Mouse (Mus musculus): ENCODE results near the gene Cend1. TPM values are rescaled to one million over a fixed set of nuclear protein-coding genes. Genes with fewer than 3 reads are reported as not detected.

Cend1 gene
- polyA plus RNA-seq, 1 experiment = 1.3 TPM

DNA sequence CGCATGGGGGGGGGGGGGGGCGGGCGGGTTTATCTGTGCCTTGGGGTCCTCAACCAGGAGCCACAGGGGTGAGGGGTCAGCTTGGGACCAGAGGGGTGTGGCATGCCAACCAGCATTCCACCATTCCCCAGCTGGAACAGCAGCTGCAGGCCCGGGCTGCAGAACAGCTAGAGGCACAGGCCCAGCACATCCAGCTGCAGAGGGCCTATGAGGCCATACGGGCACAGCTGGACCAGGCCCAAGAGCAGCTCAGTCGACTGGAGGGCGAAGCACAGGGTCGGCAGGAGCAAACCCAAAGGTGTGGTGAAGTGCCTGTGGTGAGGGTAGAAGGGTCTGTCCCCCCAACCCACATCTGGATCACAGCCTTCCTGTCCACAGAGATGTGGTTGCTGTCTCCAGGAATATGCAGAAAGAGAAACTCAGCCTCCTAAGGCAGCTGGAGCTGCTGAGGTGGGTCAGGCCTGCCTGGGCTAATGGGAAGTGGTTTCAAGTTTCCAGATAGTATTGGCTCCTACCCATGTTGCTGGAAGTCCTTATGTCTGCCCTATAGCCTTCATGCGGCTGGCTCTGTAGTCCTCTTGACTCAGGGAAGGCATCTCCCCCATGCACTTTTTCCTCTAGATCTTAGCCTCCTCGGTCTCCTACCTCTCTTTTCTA is 36.2 kb upstream of the Cend1 start:
- DNase-seq = no peak
- Histone ChIP-seq H3K27ac (ENCODE audit: insufficient read depth, low read depth, low read length) (no peak overlapping the region), H3K4me3 (ENCODE audit: insufficient read depth, low read depth, low read length) (no peak overlapping the region), H3K27me3 (replicated peaks; ENCODE audit: control insufficient read depth, insufficient read depth, low read length) (no peaks in the 10 kb centered on the region), H3K4me1 (ENCODE audit: control insufficient read depth, insufficient read depth, low read length) (peaks cover 31% of the 10 kb centered on the region), H3K36me3 (ENCODE audit: control insufficient read depth, insufficient read depth, low read length) (no peaks in the 10 kb centered on the region)
- 54% methylated on average over 9 of the region's 10 CpGs for WGBS
- TF ChIP-seq POLR2A (IDR thresholded peaks at IDR 0.05; ENCODE audit: low read depth, low read length) (no peak), CTCF (conservative IDR thresholded peaks at IDR 0.05; ENCODE audit: insufficient read depth, insufficient read length, low read depth, low read length) (no peak)

DNA sequence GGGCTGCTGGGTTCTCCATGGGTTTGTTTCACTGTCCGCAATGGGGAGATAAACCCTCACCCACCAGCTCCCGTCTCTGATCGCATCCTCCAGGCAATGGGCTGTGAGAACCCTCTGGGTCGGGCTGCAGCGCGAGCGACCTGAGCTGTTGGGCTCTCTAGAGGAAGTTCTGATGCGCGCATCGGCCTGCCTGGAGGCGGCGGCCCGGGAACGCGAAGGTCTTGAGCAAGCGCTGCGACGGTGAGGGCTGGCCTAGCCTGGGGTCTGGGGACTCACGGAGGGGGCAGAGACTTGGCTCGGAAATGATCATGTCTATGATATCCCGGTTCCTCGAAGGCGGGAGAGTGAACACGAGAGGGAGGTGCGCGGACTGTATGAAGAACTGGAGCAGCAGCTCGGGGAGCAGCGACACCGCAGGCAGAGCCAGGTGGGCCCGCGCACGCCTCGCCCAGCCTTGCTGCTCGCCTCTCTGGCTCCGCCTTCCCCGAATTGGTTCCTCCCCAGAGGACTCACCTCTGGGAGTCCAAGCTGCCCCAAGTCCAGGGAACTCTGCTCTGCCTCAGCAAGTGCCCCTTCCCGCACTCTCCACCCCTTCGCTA is 35.4 kb upstream of the Cend1 start:
- H3K27ac ChIP-seq (ENCODE audit: insufficient read depth, low read depth, low read length) = peak overlapping the region; percentile 25; the same call in 1 of the 2 replicates
- WGBS = 36% methylated on average over 38 of the region's 38 CpGs
- peak overlapping the region; percentile 29; the same call in 1 of the 2 replicates for H3K4me3 ChIP-seq (ENCODE audit: insufficient read depth, low read depth, low read length)
- H3K36me3 ChIP-seq (ENCODE audit: control insufficient read depth, insufficient read depth, low read length) = no peaks in the 10 kb centered on the region
- peaks cover 27% of the 10 kb centered on the region for H3K4me1 ChIP-seq (ENCODE audit: control insufficient read depth, insufficient read depth, low read length)
- DNase-seq = peak; percentile 68
- H3K27me3 ChIP-seq (replicated peaks; ENCODE audit: control insufficient read depth, insufficient read depth, low read length) = no peaks in the 10 kb centered on the region
- no peak for TF ChIP-seq CTCF (conservative IDR thresholded peaks at IDR 0.05; ENCODE audit: insufficient read depth, insufficient read length, low read depth, low read length)
- TF ChIP-seq POLR2A (IDR thresholded peaks at IDR 0.05; ENCODE audit: low read depth, low read length) = no peak

DNA sequence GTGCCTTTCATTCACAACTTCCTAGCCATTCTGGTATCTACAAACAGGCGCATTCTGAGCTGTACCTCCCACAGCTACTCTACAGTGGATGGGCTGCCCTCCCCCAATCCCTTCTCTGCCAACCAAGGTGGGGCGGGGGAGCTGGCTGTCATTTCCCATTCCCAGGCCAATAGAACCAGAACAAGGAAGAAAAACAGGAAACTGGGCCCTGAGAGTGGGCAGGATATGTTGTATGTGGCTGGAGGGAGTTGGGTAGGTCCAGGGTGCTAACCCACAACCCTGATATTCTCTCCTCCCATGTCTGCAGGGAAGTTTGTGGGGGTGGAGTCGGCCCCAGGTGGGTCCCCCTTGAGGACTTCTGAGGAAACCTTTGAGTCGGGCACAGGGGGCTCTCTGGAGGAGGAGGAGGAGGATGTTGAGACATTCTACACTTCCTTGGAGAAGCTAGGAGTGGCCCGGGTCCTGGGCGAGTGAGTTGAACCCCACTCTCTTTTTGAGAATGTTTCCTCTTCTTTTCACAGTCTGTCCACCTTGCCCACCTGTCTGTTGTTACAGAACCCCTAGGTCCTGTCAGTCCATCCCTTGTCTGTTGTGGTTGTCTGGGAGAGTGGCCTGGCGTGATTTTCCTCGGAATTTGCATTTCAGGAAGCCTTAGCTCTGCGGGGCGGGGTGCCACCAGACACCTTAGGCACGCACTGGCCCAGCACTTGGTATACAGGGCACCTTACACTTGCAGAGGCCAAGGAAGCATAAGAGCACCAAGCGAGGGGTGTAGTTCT is 34.7 kb upstream of the Cend1 start:
- H3K4me3 ChIP-seq (ENCODE audit: insufficient read depth, low read depth, low read length) = peak overlapping the region; percentile 29; the same call in 1 of the 2 replicates
- TF ChIP-seq POLR2A (IDR thresholded peaks at IDR 0.05; ENCODE audit: low read depth, low read length) (no peak), CTCF (conservative IDR thresholded peaks at IDR 0.05; ENCODE audit: insufficient read depth, insufficient read length, low read depth, low read length) (no peak)
- H3K36me3 ChIP-seq (ENCODE audit: control insufficient read depth, insufficient read depth, low read length) = no peaks in the 10 kb centered on the region
- H3K4me1 ChIP-seq (ENCODE audit: control insufficient read depth, insufficient read depth, low read length) = peaks cover 20% of the 10 kb centered on the region
- WGBS = 62% methylated on average over 12 of the region's 12 CpGs
- DNase-seq = peak; percentile 86
- H3K27ac ChIP-seq (ENCODE audit: insufficient read depth, low read depth, low read length) = peak overlapping the region; percentile 34
- H3K27me3 ChIP-seq (replicated peaks; ENCODE audit: control insufficient read depth, insufficient read depth, low read length) = no peaks in the 10 kb centered on the region

DNA sequence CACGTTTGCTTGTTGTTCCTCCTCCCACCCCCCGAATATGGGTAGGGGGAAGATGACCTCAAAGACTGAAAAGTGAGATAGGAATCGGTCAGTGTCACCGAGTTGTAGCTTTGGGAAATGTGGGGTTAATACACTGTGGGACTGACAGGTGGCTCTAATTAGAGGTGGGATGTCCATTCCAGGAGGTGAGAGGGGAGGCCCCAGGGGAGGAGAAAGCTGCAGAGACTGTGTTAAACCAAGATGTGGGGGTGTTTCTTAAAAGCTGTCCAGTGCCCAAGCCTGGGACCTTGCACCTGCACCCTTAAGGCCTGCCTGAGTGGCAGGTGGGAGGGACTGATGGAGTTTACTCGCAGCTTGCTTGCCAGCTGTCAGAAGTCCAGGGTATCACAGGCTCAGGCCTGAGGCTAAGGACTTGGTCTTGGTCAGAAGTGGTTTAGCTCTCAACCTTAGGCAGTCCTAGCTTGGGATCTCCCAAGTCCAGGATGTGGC is 33.1 kb upstream of the Cend1 start:
- TF ChIP-seq POLR2A (IDR thresholded peaks at IDR 0.05; ENCODE audit: low read depth, low read length) = no peak
- TF ChIP-seq CTCF (conservative IDR thresholded peaks at IDR 0.05; ENCODE audit: insufficient read depth, insufficient read length, low read depth, low read length) = no peak
- H3K27ac ChIP-seq (ENCODE audit: insufficient read depth, low read depth, low read length) = peak overlapping the region; percentile 44; the same call in 1 of the 2 replicates
- WGBS = 12% methylated on average over 5 of the region's 5 CpGs
- peak overlapping the region; percentile 66 for H3K4me3 ChIP-seq (ENCODE audit: insufficient read depth, low read depth, low read length)
- H3K36me3 ChIP-seq (ENCODE audit: control insufficient read depth, insufficient read depth, low read length) = no peaks in the 10 kb centered on the region
- no peaks in the 10 kb centered on the region for H3K27me3 ChIP-seq (replicated peaks; ENCODE audit: control insufficient read depth, insufficient read depth, low read length)
- peaks cover 10% of the 10 kb centered on the region for H3K4me1 ChIP-seq (ENCODE audit: control insufficient read depth, insufficient read depth, low read length)
- peak; percentile 88 for DNase-seq

DNA sequence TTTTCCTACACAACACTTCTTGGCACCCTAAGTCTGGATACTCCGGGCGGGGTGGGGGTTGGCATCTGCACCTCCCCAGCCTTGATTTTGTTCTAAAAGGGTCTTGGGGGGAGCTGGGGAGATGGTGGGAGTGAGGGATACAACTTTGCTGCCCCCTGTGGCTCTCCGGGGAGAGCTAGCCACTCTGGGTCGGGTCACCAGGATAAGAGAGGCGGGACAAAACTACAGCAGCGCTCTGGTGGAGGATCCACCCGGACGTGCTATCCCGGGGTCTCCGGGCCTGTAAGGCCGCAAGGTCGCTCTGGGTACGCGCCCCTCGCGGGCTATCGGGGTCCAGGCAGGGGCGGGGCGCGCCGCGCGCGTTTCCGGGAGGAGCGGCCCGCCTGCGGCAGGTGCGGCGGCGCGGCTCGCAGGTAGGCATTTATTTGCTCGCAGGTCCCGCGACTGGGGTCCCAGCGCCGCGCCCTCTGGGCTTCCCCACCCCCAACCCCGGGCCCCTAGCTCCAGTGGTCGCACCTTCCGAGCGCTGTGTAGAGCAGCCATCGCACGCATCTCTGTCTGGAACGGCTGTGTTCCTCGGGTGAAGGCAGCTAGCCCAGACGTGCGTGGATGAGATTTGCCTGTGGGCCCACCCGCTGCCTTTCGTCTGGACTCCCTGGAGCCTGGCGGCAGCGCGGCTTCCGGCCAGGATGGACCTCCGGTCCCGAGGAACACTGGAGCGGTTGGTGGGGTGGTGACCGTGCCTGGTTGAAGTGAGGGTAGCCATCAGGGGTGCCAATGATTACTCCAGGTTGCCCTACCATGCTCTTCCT is 32.4 kb upstream of the Cend1 start:
- no peaks in the 10 kb centered on the region for H3K27me3 ChIP-seq (replicated peaks; ENCODE audit: control insufficient read depth, insufficient read depth, low read length)

DNA sequence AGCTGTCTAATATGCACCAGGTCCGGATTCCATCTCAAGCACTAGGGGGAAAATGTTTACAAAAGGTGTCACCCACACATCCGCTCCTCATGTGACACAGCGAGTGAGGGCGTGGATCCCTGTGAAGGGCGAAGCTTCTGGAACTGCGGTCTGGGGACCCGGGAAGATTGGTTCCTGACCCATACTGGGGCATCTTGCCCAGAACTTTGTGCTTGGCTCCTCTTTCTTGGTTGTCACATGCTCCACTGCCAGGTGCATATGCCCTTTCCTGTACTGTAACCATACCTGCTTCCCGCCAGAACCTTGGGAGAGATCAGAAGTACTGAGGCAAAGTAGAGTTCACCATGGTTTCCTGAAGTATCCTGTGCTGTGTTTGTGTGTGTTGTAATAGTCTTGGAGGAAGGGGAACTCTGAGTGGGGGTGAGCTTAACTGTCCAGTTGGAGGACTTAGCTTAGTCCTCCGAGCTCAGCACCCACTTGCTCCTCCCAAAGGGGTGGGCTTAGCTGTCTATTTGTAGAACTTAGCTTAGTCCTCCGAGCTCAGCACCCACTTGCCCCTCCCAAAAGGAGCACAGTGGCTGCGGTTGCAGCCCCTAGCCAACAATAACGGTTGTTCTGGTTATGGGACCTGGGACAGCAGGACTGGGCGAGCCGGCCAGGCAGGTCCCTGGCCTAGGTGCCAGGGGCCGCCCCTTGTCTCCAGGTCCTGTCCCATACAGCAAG is 31.3 kb upstream of the Cend1 start, which contains the start of gene Cracr2b:
TSS of gene Cracr2b (plus strand) at position 704 of the 723 bp plus-strand sequence.
- no peaks in the 10 kb centered on the region for H3K27me3 ChIP-seq (replicated peaks; ENCODE audit: control insufficient read depth, insufficient read depth, low read length)
- no peak for DNase-seq
- H3K27ac ChIP-seq (ENCODE audit: insufficient read depth, low read depth, low read length) = peak within 1 kb of the TSS; percentile 44
- no peaks in the 10 kb centered on the region for H3K36me3 ChIP-seq (ENCODE audit: control insufficient read depth, insufficient read depth, low read length)
- H3K4me3 ChIP-seq (ENCODE audit: insufficient read depth, low read depth, low read length) = peak within 1 kb of the TSS; percentile 66
- 72% methylated on average over 15 of the region's 15 CpGs for WGBS
- TF ChIP-seq CTCF (conservative IDR thresholded peaks at IDR 0.05; ENCODE audit: insufficient read depth, insufficient read length, low read depth, low read length) (no peak), POLR2A (IDR thresholded peaks at IDR 0.05; ENCODE audit: low read depth, low read length) (no peak)
- H3K4me1 ChIP-seq (ENCODE audit: control insufficient read depth, insufficient read depth, low read length) = peaks cover 13% of the 10 kb centered on the region

More for the DNA sequence above, 32.4 kb upstream of the Cend1 start:
- Histone ChIP-seq H3K4me3 (ENCODE audit: insufficient read depth, low read depth, low read length) (peak overlapping the region; percentile 66), H3K36me3 (ENCODE audit: control insufficient read depth, insufficient read depth, low read length) (no peaks in the 10 kb centered on the region), H3K4me1 (ENCODE audit: control insufficient read depth, insufficient read depth, low read length) (peaks cover 10% of the 10 kb centered on the region), H3K27ac (ENCODE audit: insufficient read depth, low read depth, low read length) (peak overlapping the region; percentile 44)
- 2% methylated on average over 59 of the region's 59 CpGs for WGBS
- TF ChIP-seq POLR2A (IDR thresholded peaks at IDR 0.05; ENCODE audit: low read depth, low read length) = no peak
- no peak; the same call in 1 of the 2 replicates for TF ChIP-seq CTCF (conservative IDR thresholded peaks at IDR 0.05; ENCODE audit: insufficient read depth, insufficient read length, low read depth, low read length)
- no peak for DNase-seq

Data from kidney, adult 2 months (tissue).